Mouse (Mus musculus): Measurements from ENCODE around the gene Stx18. TPM values are rescaled to one million over a fixed set of nuclear protein-coding genes. Genes with fewer than 3 reads are reported as not detected.

Gene Stx18
- polyA plus RNA-seq, 1 experiment: 61.2 TPM

DNA sequence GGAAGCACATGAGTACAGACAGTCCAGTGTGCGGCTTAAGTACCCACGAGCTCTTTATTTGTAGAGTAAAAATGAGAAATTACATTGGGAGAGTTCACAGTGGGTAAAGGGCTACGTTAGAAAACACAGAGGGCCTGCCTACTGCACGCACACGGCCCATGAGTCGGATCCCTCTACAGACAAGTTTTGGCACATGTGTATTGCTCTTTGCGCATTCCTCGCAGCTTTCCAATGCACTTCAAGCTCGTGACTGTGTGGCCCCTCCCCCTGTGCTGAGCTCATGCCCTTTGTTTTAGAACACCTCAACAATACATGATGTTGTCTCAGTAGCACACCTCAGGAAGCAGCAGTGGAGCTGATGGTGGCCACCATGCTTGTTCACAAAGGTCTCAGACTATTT lies 98.6 kb downstream of the Stx18 start:
- H3K27ac ChIP-seq (replicated peaks; ENCODE audit: low read depth, low read length): no peak overlapping the region
- H3K4me3 ChIP-seq (ENCODE audit: insufficient read depth, low read depth, low read length): no peak overlapping the region
- H3K4me1 ChIP-seq (ENCODE audit: control insufficient read depth, insufficient read depth, insufficient read length, low read length): no peaks in the 10 kb centered on the region

- no peak overlapping the region for H3K27ac ChIP-seq (replicated peaks; ENCODE audit: low read depth, low read length)
- no peak overlapping the region for H3K4me3 ChIP-seq (ENCODE audit: insufficient read depth, low read depth, low read length)
- H3K4me1 ChIP-seq (ENCODE audit: control insufficient read depth, insufficient read depth, insufficient read length, low read length): no peaks in the 10 kb centered on the region
Measured at GRCm38 (mm10) chr5:38140893-38141292, 102.4 kb downstream of the Stx18 start.

GRCm38 (mm10) chr5:38146524-38146923 lies 108.0 kb downstream of the Stx18 start:
- Histone ChIP-seq H3K4me3 (ENCODE audit: insufficient read depth, low read depth, low read length) (no peak overlapping the region), H3K27ac (replicated peaks; ENCODE audit: low read depth, low read length) (no peak overlapping the region), H3K4me1 (ENCODE audit: control insufficient read depth, insufficient read depth, insufficient read length, low read length) (peaks cover 7% of the 10 kb centered on the region; the same call in 1 of the 2 replicates)

GRCm38 (mm10) chr5:38151264-38151663 lies 112.7 kb downstream of the Stx18 start:
- H3K4me3 ChIP-seq (ENCODE audit: insufficient read depth, low read depth, low read length): no peak overlapping the region
- H3K27ac ChIP-seq (replicated peaks; ENCODE audit: low read depth, low read length): no peak overlapping the region
- peaks cover 4% of the 10 kb centered on the region; the same call in 1 of the 2 replicates for H3K4me1 ChIP-seq (ENCODE audit: control insufficient read depth, insufficient read depth, insufficient read length, low read length)

GRCm38 (mm10) chr5:38152201-38153108 lies 113.9 kb downstream of the Stx18 start:
- H3K27ac ChIP-seq (replicated peaks; ENCODE audit: low read depth, low read length): no peak overlapping the region
- no peak overlapping the region for H3K4me3 ChIP-seq (ENCODE audit: insufficient read depth, low read depth, low read length)
- H3K4me1 ChIP-seq (ENCODE audit: control insufficient read depth, insufficient read depth, insufficient read length, low read length): no peaks in the 10 kb centered on the region

GRCm38 (mm10) chr5:38153636-38154035 lies 115.1 kb downstream of the Stx18 start:
- H3K4me3 ChIP-seq (ENCODE audit: insufficient read depth, low read depth, low read length): no peak overlapping the region
- H3K4me1 ChIP-seq (ENCODE audit: control insufficient read depth, insufficient read depth, insufficient read length, low read length): no peaks in the 10 kb centered on the region

GRCm38 (mm10) chr5:38157481-38158020 lies 119.0 kb downstream of the Stx18 start:
- Histone ChIP-seq H3K27ac (replicated peaks; ENCODE audit: low read depth, low read length) (no peak overlapping the region), H3K4me3 (ENCODE audit: insufficient read depth, low read depth, low read length) (no peak overlapping the region), H3K4me1 (ENCODE audit: control insufficient read depth, insufficient read depth, insufficient read length, low read length) (no peaks in the 10 kb centered on the region)

More at GRCm38 (mm10) chr5:38153636-38154035, 115.1 kb downstream of the Stx18 start:
- no peak overlapping the region for H3K27ac ChIP-seq (replicated peaks; ENCODE audit: low read depth, low read length)

- Histone ChIP-seq H3K27ac (replicated peaks; ENCODE audit: low read depth, low read length) (no peak overlapping the region), H3K4me1 (ENCODE audit: control insufficient read depth, insufficient read depth, insufficient read length, low read length) (no peaks in the 10 kb centered on the region), H3K4me3 (ENCODE audit: insufficient read depth, low read depth, low read length) (peak overlapping the region; percentile 84)
Measured at GRCm38 (mm10) chr5:38158501-38158946, 120.0 kb downstream of the Stx18 start.

GRCm38 (mm10) chr5:38158947-38159633 lies 120.5 kb downstream of the Stx18 start:
- peak overlapping the region; percentile 84 for H3K4me3 ChIP-seq (ENCODE audit: insufficient read depth, low read depth, low read length)
- no peaks in the 10 kb centered on the region for H3K4me1 ChIP-seq (ENCODE audit: control insufficient read depth, insufficient read depth, insufficient read length, low read length)
- no peak overlapping the region for H3K27ac ChIP-seq (replicated peaks; ENCODE audit: low read depth, low read length)

GRCm38 (mm10) chr5:38159634-38160413 lies 121.3 kb downstream of the Stx18 start, which contains the start of gene Nsg1:
TSS of gene Nsg1 (minus strand) at chr5:38159907.
- no peak within 1 kb of the TSS for H3K27ac ChIP-seq (replicated peaks; ENCODE audit: low read depth, low read length)
- H3K4me3 ChIP-seq (ENCODE audit: insufficient read depth, low read depth, low read length): peak within 1 kb of the TSS; percentile 84
- no peaks in the 10 kb centered on the region for H3K4me1 ChIP-seq (ENCODE audit: control insufficient read depth, insufficient read depth, insufficient read length, low read length)

DNA sequence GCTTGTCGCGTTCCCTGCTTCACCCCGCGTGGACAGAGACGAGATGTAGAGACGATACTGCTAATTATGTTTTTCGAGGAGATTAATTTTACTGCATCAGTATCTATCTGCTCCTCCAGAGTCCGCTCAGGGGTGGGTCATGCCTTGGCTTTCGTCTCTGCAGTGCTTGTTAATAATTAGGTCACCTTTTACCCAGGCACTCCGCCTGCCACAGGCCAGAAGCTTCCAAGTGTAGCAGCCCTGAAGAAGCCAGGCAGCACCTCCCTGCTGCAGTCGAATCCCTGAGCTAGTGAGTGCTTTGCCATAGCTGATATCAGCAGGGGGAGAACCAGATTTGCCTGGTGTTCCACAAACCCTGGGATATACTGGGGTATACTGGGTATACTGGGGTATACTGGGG lies 130.0 kb downstream of the Stx18 start:
- no peak overlapping the region for H3K27ac ChIP-seq (replicated peaks; ENCODE audit: low read depth, low read length)
- H3K4me1 ChIP-seq (ENCODE audit: control insufficient read depth, insufficient read depth, insufficient read length, low read length): no peaks in the 10 kb centered on the region

DNA sequence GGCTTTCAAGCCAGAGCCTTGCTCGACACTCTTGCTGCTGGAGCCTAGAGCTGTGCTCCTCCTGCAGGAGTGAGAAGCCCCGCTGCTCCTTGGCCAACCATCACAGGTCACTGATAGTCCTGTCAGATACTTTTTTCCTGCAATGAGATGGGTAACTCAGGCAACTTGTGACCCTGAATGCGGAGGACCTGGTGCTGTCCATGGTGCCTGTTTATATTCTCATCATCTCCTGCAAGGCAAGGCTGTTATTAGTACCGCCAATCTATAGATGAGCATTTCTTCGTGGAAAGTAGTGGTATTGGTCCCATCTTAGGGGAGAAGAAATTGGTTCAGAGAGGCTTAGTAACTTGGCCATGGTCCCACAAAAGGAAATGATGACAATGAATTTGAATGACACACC lies 135.2 kb downstream of the Stx18 start:
- Histone ChIP-seq H3K4me3 (ENCODE audit: insufficient read depth, low read depth, low read length) (no peak overlapping the region), H3K4me1 (ENCODE audit: control insufficient read depth, insufficient read depth, insufficient read length, low read length) (no peaks in the 10 kb centered on the region), H3K27ac (replicated peaks; ENCODE audit: low read depth, low read length) (no peak overlapping the region)

More for the DNA sequence above, 130.0 kb downstream of the Stx18 start:
- no peak overlapping the region for H3K4me3 ChIP-seq (ENCODE audit: insufficient read depth, low read depth, low read length)

DNA sequence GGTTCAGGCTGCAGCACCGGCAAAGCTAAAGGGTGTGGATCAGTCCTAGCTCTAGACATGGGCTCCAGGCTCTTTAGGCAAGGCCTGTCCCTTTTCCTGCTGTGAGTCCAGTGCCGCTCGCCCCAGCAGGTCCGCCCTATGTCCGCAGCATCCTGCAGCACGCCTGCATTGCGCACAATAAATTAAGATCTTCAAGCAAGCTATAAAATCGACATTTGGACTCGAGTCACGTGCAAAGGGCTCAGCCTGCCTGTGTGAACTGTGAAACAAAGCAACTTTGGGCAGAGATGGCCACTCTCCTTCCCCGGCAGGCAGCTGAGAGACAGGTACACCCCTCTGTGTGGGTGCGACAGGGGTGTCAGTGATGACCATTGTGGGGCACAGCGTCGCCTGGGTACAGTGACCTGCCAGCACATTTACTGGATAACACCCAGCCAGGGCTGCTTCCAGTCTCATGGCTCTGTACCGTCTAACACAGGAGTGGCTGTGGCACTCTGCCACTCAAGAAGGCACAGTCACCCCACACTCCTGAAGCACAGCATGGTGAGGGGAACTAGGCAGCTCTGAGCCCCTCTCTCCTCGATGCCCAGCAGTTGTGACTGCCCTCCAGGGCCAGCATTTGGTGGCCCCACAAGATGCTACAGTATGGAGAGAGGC lies 135.8 kb downstream of the Stx18 start:
- H3K4me1 ChIP-seq (ENCODE audit: control insufficient read depth, insufficient read depth, insufficient read length, low read length): no peaks in the 10 kb centered on the region
- no peak overlapping the region for H3K4me3 ChIP-seq (ENCODE audit: insufficient read depth, low read depth, low read length)
- H3K27ac ChIP-seq (replicated peaks; ENCODE audit: low read depth, low read length): no peak overlapping the region

GRCm38 (mm10) chr5:38184688-38185285 lies 146.2 kb downstream of the Stx18 start:
- no peak overlapping the region for H3K4me3 ChIP-seq (ENCODE audit: insufficient read depth, low read depth, low read length)
- no peak overlapping the region for H3K27ac ChIP-seq (replicated peaks; ENCODE audit: low read depth, low read length)
- H3K4me1 ChIP-seq (ENCODE audit: control insufficient read depth, insufficient read depth, insufficient read length, low read length): no peaks in the 10 kb centered on the region

Measured in brown adipose tissue, adult 24 weeks (tissue).